In the genomic region with DNA sequence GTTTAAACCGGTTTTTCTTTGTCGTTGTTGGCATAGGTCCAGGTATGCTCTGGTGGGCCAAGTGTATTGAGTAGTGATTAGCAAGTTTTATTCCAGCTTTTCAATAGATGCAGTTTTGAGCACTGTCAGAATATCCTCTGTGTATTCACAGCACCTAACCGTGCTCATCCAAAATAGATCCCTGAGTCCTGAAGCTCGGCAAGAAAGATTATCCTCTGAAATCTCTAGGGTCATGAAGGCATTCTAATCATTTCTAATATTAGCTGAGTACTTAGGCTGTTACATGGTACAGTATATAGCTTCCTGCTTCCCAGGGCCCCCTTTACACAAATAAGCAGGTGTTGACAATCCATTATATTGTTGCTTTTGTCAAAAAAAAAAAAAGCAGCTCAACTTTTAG, we compare ENCODE assay signal across 35 mouse cellular contexts.
"Had no signal": no experiment of that assay in that cellular context is flagged by ENCODE, and none has a peak within 500 bp of the region (broad histone marks: within the 10 kb centered on the region; RNA-seq: fewer than 3 reads in every experiment).

No protein-coding gene starts in this region.

- DNase-seq: heart, postnatal 10 days; heart, postnatal 14 days; heart, postnatal 36 days; heart, postnatal 4 days; kidney, adult 11 months; kidney, adult 18-20 months; kidney, adult 2 months; kidney, adult 8-10 months; kidney, adult 9 months; kidney, postnatal 10 days; kidney, postnatal 14 days; kidney, postnatal 25 days; kidney, postnatal 36 days; kidney, postnatal 4 days; layer of hippocampus, adult 9-11 months; layer of hippocampus, postnatal 36 days had no signal

- H3K4me1 ChIP-seq: heart, embryonic 10.5 days; heart, embryonic 12.5 days; heart, embryonic 13.5 days; heart, embryonic 15.5 days; hindbrain, embryonic 10.5 days; hindbrain, embryonic 12.5 days; hindbrain, embryonic 13.5 days; hindbrain, embryonic 15.5 days; intestine, embryonic 15.5 days; kidney, embryonic 15.5 days had no signal

- H3K27me3 ChIP-seq: heart, embryonic 12.5 days; heart, embryonic 13.5 days; heart, embryonic 15.5 days; hindbrain, embryonic 12.5 days; hindbrain, embryonic 13.5 days; hindbrain, embryonic 15.5 days; intestine, embryonic 15.5 days had no signal

- H3K9me3 ChIP-seq: heart, embryonic 10.5 days; heart, embryonic 12.5 days; heart, embryonic 13.5 days; heart, embryonic 15.5 days; hindbrain, embryonic 10.5 days; hindbrain, embryonic 12.5 days; hindbrain, embryonic 13.5 days; hindbrain, embryonic 15.5 days; intestine, embryonic 15.5 days; kidney, embryonic 15.5 days had no signal

- H3K4me2 ChIP-seq: heart, embryonic 11.5 days; heart, embryonic 12.5 days; heart, embryonic 13.5 days; heart, embryonic 15.5 days; hindbrain, embryonic 12.5 days; hindbrain, embryonic 13.5 days; hindbrain, embryonic 14.5 days; hindbrain, embryonic 15.5 days; intestine, embryonic 15.5 days; kidney, embryonic 15.5 days had no signal

- H3K27ac ChIP-seq: heart, embryonic 10.5 days; heart, embryonic 13.5 days; heart, embryonic 15.5 days; hindbrain, embryonic 10.5 days; hindbrain, embryonic 12.5 days; hindbrain, embryonic 13.5 days; hindbrain, embryonic 14.5 days; hindbrain, embryonic 15.5 days; hindbrain, postnatal 0 days; intestine, embryonic 15.5 days; kidney, embryonic 15.5 days; kidney, postnatal 0 days; layer of hippocampus, adult 2 months had no signal

- H3K36me3 ChIP-seq: heart, embryonic 10.5 days; heart, embryonic 12.5 days; heart, embryonic 13.5 days; heart, embryonic 15.5 days; hindbrain, embryonic 10.5 days; hindbrain, embryonic 12.5 days; hindbrain, embryonic 13.5 days; hindbrain, embryonic 15.5 days; intestine, embryonic 15.5 days; kidney, embryonic 15.5 days had no signal

- H3K4me3 ChIP-seq: heart, embryonic 10.5 days; heart, embryonic 12.5 days; heart, embryonic 13.5 days; heart, embryonic 15.5 days; hindbrain, embryonic 10.5 days; hindbrain, embryonic 12.5 days; hindbrain, embryonic 13.5 days; hindbrain, embryonic 15.5 days; intestine, embryonic 15.5 days; kidney, embryonic 15.5 days; layer of hippocampus, adult 2 months had no signal

- ATAC-seq: hindbrain, embryonic 16.5 days; hindbrain, postnatal 0 days; inflammation-experienced regulatory T-cells, adult 6 months; intestine, embryonic 15.5 days; intestine, embryonic 16.5 days; intestine, postnatal 0 days had no signal

- H3K9ac ChIP-seq: heart, embryonic 12.5 days; heart, embryonic 13.5 days; heart, embryonic 15.5 days; hindbrain, embryonic 12.5 days; hindbrain, embryonic 13.5 days; hindbrain, embryonic 14.5 days; hindbrain, embryonic 15.5 days; intestine, embryonic 15.5 days; kidney, embryonic 15.5 days had no signal
